Mouse (Mus musculus) spleen, postnatal 36 days (tissue): ENCODE data around the gene Cop1.

Experiments used
- DNase-seq, 2 experiments: peaks; one replicate each; pipeline ENCODE4 v3.0.0; 2022; ENCODE audit warnings: low spot score in 2 of 2, mixed read lengths in 1 of 2

Gene Cop1

DNA sequence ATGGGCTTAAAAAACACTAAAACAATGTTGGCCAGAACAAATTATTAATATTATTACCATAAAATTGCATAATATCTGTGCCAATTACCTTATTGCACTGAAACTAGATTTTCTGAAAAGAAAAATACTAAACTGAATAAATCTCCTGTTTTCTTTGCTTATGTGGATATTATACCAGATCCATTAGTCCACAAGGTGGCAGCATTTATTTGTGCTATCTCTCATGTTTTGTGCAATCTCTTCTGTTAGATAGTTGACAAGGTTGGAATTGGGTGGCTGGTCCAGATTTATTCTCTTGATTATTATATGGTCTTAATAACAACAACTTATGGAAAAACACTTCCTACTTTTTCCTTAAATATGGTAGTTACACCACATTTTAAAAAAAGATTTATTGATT lies 58.1 kb downstream of the Cop1 start:
- no peak for DNase-seq

DNA sequence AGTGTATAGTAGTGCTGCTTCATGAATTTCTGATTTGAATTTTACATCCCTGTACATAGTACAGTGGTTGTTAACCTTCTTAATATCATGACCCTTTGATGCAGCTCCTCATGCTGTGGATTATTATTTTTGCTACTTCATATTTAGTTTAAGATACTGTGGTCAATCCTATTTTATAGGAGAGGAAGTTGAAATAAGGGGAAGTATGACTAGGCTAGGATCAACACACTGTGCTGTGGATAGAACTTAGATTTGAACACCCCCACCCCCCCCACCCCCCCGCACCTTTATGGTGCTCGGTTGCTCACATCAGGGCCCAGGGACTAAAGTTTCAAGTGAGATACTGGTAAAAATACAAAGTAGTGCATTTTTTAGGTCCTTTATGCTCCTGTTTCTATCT lies 58.7 kb downstream of the Cop1 start:
- no peak for DNase-seq

DNA sequence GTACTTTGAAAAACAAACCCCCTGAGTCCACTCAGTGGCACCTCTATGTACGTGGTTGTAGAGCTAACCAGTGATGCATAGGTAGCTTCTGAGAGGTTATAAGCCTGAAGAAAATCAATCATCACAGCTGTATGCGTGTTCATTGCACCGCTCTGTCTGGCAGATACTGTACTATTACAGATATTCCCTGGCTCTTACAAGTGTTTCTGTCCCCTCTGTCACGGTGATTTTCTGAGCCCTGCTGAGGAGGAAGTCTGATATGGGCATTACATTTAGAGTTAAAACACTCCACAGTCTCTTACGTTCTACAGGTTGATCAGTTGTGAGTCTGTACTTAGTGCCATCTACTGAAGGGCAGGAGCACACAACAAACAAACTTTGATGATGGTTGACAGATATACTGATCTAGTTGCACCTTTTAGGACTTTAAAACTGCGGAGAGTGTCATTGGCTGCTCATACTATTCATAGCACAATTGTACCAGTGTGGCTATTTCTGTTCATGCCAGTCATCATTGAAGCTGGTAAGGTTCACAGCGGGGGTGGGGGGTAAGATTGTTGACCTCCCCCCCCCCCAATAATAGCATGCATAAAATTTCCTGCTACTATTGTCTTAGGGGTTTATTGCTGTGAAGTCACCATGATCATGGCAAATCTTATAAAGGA lies 69.4 kb downstream of the Cop1 start:
- no peak for DNase-seq

DNA sequence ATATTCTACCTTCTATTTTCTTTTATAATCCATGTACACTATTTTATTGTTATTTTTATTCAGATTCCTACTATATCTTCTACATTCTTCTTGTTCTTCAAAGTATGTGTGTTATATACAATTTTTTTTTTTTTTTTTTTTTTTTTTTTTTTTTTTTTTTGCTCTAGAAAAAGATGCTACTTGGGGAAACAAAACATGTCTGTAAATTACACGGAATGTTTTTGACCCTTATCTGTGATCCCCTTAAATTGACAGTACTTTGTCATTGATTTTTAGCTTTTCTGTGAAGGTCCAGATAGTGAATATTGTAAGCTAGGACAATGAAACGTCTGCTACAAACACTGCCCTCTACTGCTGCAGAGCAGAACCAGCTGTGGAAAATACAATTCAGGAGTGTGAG lies 81.5 kb downstream of the Cop1 start:
- no peak for DNase-seq

DNA sequence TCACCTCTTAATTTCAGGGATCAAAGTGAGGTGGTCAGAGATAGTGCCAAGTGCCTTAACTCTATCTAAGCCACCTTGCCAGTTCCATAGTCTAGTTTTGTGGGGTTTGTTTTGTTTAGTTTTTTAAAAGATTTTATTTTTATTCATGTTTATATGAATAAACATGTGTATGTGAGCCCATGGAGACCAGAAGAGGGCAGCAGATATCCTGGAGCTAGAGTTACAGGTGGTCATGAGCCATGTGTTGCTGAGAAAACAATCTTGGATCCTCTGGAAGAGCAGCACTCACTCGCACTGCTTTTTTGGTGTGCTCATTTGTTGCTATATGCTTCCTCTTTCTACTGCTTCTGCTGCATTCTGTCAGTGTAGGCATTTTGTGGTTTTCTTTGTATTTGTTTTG lies 90.5 kb downstream of the Cop1 start:
- DNase-seq, result no peak

DNA sequence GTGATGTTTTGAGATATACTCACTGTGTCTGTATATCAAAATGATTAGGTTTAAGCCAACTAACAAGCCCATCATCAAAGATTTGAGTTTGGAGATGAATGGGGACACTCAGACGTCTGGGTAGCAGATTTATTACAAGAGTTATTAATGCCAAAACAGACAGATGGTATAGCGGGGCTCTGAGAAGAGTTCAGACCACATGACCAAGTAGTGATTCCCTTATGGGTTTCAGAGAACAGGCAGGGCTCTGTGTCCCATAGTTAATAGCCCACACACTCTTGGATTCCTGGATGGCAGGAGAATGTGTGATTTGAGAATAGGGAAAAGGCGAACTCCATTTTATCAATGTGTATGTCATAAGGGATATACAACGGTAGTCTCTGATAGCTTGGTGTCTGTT lies 98.9 kb downstream of the Cop1 start:
- DNase-seq, result no peak

DNA sequence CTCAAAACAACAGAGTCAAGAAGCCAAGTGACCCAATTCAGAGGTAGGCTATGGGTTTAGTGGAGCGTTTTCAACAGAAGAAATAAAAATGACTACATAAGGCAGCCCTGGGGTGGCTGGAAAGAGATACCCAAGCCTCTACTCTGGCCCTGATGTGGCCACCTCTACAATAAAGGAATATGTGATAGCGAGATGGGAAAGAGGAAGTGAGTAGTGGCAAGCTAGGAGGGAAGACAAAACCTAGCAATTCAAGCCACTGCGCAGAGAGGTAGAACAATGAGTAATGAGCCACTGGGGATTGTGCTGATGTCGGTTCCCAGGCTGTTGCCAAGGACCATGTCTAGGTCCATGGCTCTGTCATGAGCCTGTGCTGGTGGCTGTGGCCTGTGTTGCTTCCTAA lies 102.0 kb downstream of the Cop1 start:
- peak in 1 of 2 experiments; percentile 3 for DNase-seq

DNA sequence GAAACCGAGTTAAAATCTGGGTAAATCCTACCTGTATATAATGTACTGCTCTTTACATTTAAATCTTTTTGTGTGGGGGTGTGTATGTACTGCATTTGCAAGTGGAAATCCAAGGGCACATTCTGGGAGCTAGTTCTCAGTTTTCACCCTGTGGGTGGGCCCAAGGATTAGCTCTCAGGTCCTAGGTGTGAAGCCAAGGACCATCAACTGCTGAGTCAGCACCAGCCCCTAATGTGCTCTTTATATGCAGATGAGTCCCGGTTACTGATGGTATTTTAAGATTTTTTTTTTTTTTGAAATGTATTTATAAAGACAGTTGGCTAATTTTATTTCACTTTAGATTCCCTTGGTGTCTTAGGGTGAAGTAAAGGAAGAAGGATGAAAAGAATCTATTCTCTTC lies 110.2 kb downstream of the Cop1 start:
- no peak for DNase-seq

DNA sequence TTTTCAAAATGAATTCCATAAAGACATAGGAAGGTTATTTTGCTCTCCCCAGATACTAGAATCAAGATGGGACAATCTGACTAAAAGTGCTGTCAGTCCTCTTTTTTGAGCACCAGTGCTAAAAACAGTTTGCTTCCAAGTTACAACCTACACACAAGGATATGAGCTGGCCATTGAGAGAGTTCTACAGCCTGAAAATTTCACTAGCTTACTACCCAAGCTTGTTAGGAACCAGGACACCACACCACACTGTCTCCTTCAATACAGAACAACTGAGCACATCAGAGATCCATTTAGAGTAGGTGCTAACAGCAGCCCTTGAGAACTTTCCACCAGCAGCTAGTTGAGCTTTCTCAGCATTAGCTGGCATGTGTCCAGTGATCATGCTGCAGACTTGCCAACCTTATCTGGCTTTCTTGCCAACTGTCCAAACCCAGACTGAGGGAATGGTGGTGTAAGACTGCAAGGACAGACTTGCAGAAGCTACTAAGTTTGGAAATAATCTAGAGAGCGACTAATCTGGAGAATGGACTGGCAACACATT lies 123.0 kb downstream of the Cop1 start:
- no peak for DNase-seq

DNA sequence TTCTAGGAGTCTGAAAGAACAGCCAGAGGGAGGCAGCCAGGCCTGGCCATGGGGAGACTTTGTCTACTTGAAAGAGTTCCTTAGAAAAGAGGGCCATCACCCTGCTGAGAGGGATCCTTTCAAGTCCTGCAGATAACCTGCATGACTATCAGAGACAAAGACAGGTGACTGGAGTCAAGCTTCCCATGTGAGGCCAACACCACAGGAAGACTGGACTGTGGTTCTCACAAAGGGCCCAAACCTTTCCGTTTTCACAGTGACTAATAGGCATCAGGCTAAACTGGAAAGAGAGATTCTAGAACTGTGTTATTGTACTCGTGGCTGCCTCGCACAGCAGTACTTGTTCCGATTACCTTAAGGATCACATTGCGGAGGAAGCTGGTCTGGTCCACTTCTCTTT lies 126.6 kb downstream of the Cop1 start:
- no peak for DNase-seq

DNA sequence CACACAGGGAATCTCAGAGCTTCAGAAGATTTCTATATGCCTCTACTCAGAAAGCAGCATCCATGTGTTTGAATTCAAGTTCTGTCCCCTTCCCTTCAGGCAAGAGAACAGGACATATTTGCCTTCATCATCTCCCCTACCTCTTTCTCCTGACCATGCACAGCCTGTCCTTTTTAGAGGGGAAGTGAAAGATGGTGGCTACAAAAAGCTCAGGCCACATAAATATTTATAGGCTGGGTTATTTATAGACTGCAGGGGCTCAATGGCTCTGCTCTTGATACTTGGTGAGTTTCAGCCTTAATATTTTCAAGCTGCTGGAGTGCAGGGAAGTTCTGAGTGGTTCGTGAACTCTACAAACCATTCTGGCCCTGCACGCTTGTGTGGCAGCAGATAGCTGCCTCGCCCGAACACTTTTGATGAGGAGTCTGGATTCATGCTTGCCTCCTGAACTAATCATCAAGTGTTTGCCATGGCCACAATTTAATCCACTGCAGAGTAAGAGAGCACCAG lies 139.8 kb downstream of the Cop1 start:
- peak; percentile 10 to 18 for DNase-seq

DNA sequence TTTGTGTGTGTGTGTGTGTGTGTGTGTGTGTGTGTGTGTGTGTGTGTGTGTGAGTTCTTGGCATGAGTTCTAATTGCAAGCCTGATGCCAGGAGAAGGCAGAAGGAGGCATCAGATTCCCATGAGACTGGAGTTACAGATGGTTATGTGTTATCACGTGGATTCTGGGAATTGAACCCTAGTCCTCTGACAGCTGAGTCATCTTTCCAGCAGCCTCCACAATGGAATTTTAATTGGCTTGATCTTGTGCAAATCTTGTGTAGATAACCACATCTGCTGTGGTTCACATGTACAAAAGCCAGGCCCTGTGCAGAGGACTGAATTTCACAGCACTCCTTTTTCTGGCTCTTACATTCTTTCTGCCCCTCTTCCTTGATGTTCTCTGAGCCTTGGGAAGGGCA lies 150.1 kb downstream of the Cop1 start:
- DNase-seq, result no peak

DNA sequence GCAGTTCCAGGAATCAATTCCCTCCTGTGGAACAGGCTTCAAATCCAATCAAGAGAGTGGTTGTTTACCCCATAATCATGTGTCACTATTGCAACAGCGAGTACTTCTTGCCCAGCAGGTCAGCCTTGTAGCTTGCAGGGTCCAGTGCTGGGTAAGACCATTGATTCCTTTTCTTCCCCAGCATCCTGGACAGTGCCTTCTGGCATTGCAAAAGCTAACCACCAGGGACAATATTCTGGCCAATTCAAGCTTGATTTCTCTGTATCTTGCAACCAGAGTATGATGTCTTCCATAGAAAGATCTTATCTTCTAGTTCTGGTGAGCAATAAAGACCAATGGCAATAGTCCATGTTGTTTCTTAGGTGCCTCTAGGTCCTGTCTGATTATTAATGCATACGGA lies 150.8 kb downstream of the Cop1 start:
- no peak for DNase-seq

DNA sequence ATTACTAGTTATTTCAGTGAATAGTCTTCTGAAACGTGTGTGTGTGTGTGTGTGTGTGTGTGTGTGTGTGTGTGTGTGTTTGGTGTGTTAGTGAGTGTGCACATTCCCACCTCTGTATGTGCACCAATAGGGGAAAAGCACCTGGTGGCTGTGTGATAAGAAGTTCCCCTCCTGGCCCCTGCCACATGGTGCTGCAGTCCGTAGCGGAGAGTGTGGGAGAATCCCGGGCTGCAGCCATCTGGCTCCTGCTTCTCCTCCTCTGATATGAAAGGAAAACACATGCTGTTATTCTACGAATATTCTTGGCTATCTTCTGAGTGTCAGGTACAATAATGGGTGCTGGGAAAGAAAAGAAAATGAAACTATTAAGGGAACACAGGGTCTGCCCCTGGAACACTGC lies 154.3 kb downstream of the Cop1 start:
- no peak for DNase-seq

DNA sequence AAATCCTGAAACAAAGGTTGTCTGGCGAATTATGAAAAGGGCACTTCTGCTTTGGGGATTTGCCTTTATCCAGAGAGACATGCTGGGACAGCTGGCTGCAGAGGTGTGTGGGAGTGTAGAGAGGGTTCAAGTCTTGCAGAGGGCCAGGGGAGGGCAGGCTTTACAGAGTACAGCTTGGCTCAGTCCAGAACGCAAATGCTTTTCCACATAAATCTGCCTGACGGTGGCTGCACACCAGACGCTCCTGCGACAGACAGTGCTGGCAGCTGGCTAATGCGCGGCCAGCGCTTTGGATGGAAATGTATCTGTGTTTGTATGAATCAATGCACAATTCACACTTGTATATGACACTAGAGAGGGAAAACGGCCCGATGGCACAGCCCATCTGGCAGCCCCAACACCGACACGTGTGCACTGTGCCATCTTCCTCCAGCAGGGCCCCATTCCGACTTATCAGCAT lies 156.5 kb downstream of the Cop1 start:
- DNase-seq, result no peak

DNA sequence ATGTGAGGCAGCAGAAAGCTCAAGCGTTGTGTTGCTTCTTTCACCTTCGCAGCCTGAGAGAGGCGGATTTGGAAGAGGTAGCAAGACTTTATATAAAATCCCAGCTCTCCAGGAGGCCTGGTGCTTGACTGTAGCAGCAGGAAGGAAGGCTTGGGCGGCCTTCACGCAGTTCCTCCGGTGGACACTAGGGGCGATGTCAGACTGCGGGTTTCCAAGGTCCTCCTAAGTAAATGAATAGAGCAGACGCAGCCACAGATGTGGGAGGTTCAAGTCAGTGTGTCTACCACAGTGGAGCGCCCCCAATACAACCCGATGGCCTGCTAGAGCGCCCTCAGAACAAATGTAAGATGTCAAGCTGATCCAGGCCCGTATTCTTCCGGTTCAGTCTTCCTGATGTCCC lies 157.9 kb downstream of the Cop1 start:
- DNase-seq, result peak; percentile 26 to 41

DNA sequence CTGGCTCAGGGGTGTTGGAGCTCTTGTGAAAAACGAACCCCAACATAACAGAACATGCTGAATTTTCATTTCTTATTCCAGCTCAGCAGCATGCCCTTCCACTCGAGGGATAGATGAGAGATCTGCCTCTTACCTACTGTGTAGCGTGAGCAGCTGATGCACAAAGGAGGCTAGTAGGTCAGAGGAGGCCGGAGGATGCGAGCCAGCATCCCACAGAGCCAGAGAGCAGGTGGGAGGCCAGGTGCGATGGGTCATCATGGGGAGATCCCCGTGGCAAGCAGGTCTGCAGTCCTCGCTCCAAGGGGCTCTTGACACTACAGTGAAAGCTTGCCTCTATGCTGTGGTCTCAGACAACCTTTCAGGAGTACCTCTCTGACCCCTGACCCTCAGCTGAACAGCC lies 160.5 kb downstream of the Cop1 start:
- DNase-seq, result no peak

DNA sequence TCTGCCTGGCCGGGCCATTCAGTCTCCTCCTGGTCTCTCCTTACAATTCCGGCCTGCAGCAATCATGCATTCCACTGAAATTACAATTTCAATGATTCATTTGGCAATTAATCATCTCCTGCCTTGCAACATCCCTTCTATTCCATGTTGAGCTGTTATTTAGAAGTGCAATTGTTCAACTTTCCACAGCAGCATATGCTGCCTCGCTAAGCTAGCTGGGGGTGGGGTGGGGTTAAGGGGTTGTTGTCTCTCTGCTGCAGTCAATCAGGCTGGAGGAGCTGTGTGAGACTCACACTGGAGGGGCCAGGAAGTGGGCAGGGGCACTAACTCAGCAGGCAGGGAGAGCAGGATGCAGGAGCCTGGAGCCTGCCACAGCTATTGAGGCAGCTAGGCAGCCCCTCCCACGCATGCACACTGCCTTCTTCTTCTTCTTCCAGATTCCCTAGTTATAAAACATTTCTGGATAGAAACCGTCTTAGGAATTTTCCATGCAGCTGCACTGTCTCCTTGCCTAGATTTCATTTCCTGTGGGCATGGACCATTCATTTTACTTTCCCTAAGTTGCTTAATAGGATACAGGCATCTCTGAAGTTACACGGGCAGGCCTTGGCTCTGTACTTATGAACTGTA lies 161.1 kb downstream of the Cop1 start:
- DNase-seq, result peak in 1 of 2 experiments; percentile 8

DNA sequence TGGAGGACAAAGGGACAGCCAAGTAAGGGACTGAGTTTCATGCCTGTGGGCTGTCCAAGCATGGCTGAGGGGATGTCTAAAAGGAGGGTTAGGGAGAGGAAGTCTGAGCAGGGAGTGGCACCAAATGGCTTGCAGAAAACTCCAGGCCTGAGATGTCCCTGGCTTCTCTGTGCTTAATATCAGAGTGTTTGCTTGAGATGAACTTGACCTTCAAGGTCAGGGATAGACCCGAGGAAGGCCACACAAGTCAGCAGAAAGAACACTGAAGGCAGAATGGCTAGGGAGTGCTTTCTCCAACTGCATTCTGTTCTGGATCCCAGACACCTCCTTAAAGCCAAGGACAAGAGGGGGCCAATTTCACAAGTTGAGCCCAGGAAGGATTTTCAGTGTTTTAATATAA lies 161.8 kb downstream of the Cop1 start:
- DNase-seq, result no peak

DNA sequence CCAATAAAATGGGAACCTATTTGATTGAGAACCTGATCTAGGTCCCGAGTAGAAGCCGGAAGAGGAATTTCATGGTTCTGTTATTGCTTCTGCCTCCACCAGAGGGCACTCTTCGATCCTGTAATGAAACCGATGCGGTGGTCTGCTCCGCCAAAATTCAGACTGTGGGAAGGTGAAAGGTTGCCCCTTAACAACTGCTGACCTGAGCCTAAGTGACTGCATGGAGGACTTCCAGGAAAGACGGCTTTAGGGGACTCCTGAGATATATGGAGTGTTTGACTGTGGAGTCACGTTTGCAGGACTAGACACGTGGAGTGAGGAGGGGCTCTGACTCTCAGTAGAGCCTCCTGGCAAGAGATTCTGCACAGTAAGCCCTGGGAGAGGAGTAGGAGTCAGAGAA lies 164.4 kb downstream of the Cop1 start:
- no peak for DNase-seq
